Mouse (Mus musculus): ENCODE measurements around the gene Zfp68.
"Not testable (repeated sequence)": the region's sequence is repeated elsewhere in the genome, so short reads cannot be mapped to it uniquely, and the experiment has no call there.

The Zfp68 gene

GRCm38 (mm10) chr5:138619211-138620128, at the start of gene Zfp68:
Gene Zfp68, minus strand, starts transcription at chr5:138619761.
- ChIA-PET CTCF (interaction anchor here in 3 of 4 experiments (0.5 to 2.5 kb wide), 10 partner anchors 19 to 1088 kb away, joined by 3 to 21 read pairs (median 4); partner anchors contain the start of gene Get4 (in 1 of the 3)), POLR2A (interaction anchor here in 3 of 4 experiments (0.5 to 4.5 kb wide), 25 partner anchors 13 to 1573 kb away, joined by 3 to 19 read pairs (median 3); partner anchors contain the start of genes Dnaaf5 (in 1 of the 3), Fam20c (in 1 of the 3), Lamtor4 (in 1 of the 3) and Prkar1b (in 1 of the 3))

GRCm38 (mm10) chr5:138658922-138659321, 39.4 kb upstream of the Zfp68 start:
- ChIA-PET POLR2A (interaction anchor here in 1 of 4 experiments (1.7 kb wide), 1 partner anchor 39 kb away, joined by 6 read pairs; the partner anchor contains the start of gene Zfp68), CTCF (interaction anchor here (0.5 to 2.8 kb wide), 28 partner anchors 24 to 623 kb away, joined by 3 to 24 read pairs (median 3); partner anchors contain the start of genes A430033K04Rik (in 4 of the 4), Cops6 (in 1 of the 4) and Zfp68 (in 1 of the 4))

- ChIA-PET POLR2A (interaction anchor here in 3 of 4 experiments (1.0 to 1.7 kb wide), 3 partner anchors 38 to 377 kb away, joined by 3 to 6 read pairs (median 5); partner anchors contain the start of gene Zfp68 (in 2 of the 3)), CTCF (interaction anchor here (0.6 to 2.8 kb wide), 62 partner anchors 9 to 1272 kb away, joined by 3 to 24 read pairs (median 4); partner anchors contain the start of genes A430033K04Rik (in 4 of the 4), Zfp68 (in 2 of the 4) and Fam20c (in 1 of the 4))
These were observed 38.3 kb upstream of the Zfp68 start for GRCm38 (mm10) chr5:138657854-138658253.

GRCm38 (mm10) chr5:138657407-138657806, 37.8 kb upstream of the Zfp68 start:
- POLR2A ChIA-PET, result interaction anchor here in 3 of 4 experiments (1.0 to 1.7 kb wide), 3 partner anchors 37 to 376 kb away, joined by 3 to 6 read pairs (median 5); partner anchors contain the start of gene Zfp68 (in 2 of the 3)
- CTCF ChIA-PET, result interaction anchor here (0.6 to 2.8 kb wide), 58 partner anchors 9 to 1271 kb away, joined by 3 to 24 read pairs (median 4); partner anchors contain the start of genes A430033K04Rik (in 4 of the 4), Zfp68 (in 2 of the 4) and Fam20c (in 1 of the 4)

GRCm38 (mm10) chr5:138656477-138657156, 37.1 kb upstream of the Zfp68 start:
- POLR2A ChIA-PET, result interaction anchor here in 1 of 4 experiments (1.5 kb wide), 1 partner anchor 375 kb away, joined by 3 read pairs; no protein-coding TSS in a partner anchor
- CTCF ChIA-PET, result interaction anchor here in 3 of 4 experiments (0.5 to 2.8 kb wide), 12 partner anchors 32 to 428 kb away, joined by 3 to 24 read pairs (median 3); partner anchors contain the start of genes A430033K04Rik (in 1 of the 3) and Zfp68 (in 1 of the 3)

GRCm38 (mm10) chr5:138652911-138653310, 33.4 kb upstream of the Zfp68 start:
- CTCF ChIA-PET, result no interaction called here
- POLR2A ChIA-PET, result no interaction called here

- CTCF ChIA-PET, result interaction anchor here in 1 of 4 experiments (1.0 kb wide), 1 partner anchor 439 kb away, joined by 3 read pairs; no protein-coding TSS in a partner anchor
- POLR2A ChIA-PET, result interaction anchor here in 2 of 4 experiments (0.7 to 1.0 kb wide), 2 partner anchors 22 to 640 kb away, joined by 3 read pairs; partner anchors contain the start of gene Zfp68 (in 1 of the 2)
These were observed 22.2 kb upstream of the Zfp68 start for GRCm38 (mm10) chr5:138641761-138642160.

- ChIA-PET POLR2A (interaction anchor here in 2 of 4 experiments (0.7 to 1.0 kb wide), 2 partner anchors 21 to 641 kb away, joined by 3 read pairs; partner anchors contain the start of gene Zfp68 (in 1 of the 2)), CTCF (interaction anchor here in 1 of 4 experiments (1.0 kb wide), 1 partner anchor 440 kb away, joined by 3 read pairs; no protein-coding TSS in a partner anchor)
These were observed 21.5 kb upstream of the Zfp68 start for GRCm38 (mm10) chr5:138641081-138641480.

GRCm38 (mm10) chr5:138636486-138636885, 16.9 kb upstream of the Zfp68 start:
- ChIA-PET CTCF (interaction anchor here in 1 of 4 experiments (0.7 kb wide), 1 partner anchor 426 kb away, joined by 6 read pairs; no protein-coding TSS in a partner anchor), POLR2A (interaction anchor here in 1 of 4 experiments (0.7 kb wide), 1 partner anchor 305 kb away, joined by 3 read pairs; no protein-coding TSS in a partner anchor)

GRCm38 (mm10) chr5:138623478-138623875, 3.9 kb upstream of the Zfp68 start:
- POLR2A ChIA-PET, result interaction anchor here in 2 of 4 experiments (0.7 to 4.5 kb wide), 6 partner anchors 8 to 533 kb away, joined by 3 to 19 read pairs (median 8); no protein-coding TSS in a partner anchor

GRCm38 (mm10) chr5:138622645-138623477, 3.3 kb upstream of the Zfp68 start, which contains the start of gene A430033K04Rik:
Gene A430033K04Rik, plus strand, starts transcription at chr5:138622859.
- CTCF ChIA-PET, result interaction anchor here (0.6 to 2.2 kb wide), 10 partner anchors 35 to 722 kb away, joined by 3 to 24 read pairs (median 4); no protein-coding TSS in a partner anchor

More at GRCm38 (mm10) chr5:138623478-138623875, 3.9 kb upstream of the Zfp68 start:
- CTCF ChIA-PET, result interaction anchor here (0.6 to 2.2 kb wide), 5 partner anchors 34 to 36 kb away, joined by 3 to 24 read pairs (median 5); no protein-coding TSS in a partner anchor

GRCm38 (mm10) chr5:138620836-138621235, 1.3 kb upstream of the Zfp68 start:
- ChIA-PET CTCF (interaction anchor here in 2 of 4 experiments (1.4 to 2.5 kb wide), 2 partner anchors 37 to 38 kb away, joined by 5 to 21 read pairs; no protein-coding TSS in a partner anchor), POLR2A (interaction anchor here in 2 of 4 experiments (1.1 to 4.5 kb wide), 3 partner anchors 12 to 362 kb away, joined by 3 to 19 read pairs (median 4); no protein-coding TSS in a partner anchor)

More at GRCm38 (mm10) chr5:138622645-138623477, 3.3 kb upstream of the Zfp68 start, which contains the start of gene A430033K04Rik:
- POLR2A ChIA-PET, result interaction anchor here in 3 of 4 experiments (0.6 to 4.5 kb wide), 23 partner anchors 8 to 1166 kb away, joined by 3 to 19 read pairs (median 4); partner anchors contain the start of genes Lamtor4 (in 2 of the 3), Fam20c (in 1 of the 3) and Get4 (in 1 of the 3)

- POLR2A ChIA-PET, result no interaction called here
- CTCF ChIA-PET, result interaction anchor here in 1 of 4 experiments (0.6 kb wide), 1 partner anchor 38 kb away, joined by 3 read pairs; no protein-coding TSS in a partner anchor
These were observed 1.2 kb downstream of the Zfp68 start for GRCm38 (mm10) chr5:138618353-138618752.

GRCm38 (mm10) chr5:138587396-138587795, 32.2 kb downstream of the Zfp68 start:
- ChIA-PET POLR2A (no interaction called here), CTCF (no interaction called here)

- CTCF ChIA-PET, result interaction anchor here in 1 of 4 experiments (0.6 kb wide), 1 partner anchor 48 kb away, joined by 4 read pairs; the partner anchor contains the start of gene Zfp68
- POLR2A ChIA-PET, result no interaction called here
These were observed 47.9 kb downstream of the Zfp68 start for GRCm38 (mm10) chr5:138571623-138572022.

GRCm38 (mm10) chr5:138564612-138565011, 54.9 kb downstream of the Zfp68 start, which contains the start of gene 1700123K08Rik:
Gene 1700123K08Rik, minus strand, starts transcription at chr5:138564712.
- CTCF ChIA-PET, result not testable (repeated sequence)
- POLR2A ChIA-PET, result interaction anchor here in 1 of 4 experiments (0.6 kb wide), 1 partner anchor 273 kb away, joined by 4 read pairs; no protein-coding TSS in a partner anchor
